Mouse (Mus musculus) small intestine, adult 10 weeks (tissue): ENCODE measurements around the gene Vmn1r14. TPM values are rescaled to one million over a fixed set of nuclear protein-coding genes. Genes with fewer than 3 reads are reported as not detected.

Experiments used
- polyA plus RNA-seq: library from polyadenylated mRNA; stranded (reverse); fragments of 350-450 nt; fragmentation: Illumina TruSeq; extraction: RNeasy Lipid Tissue Mini Kit (QIAGEN cat#74804); gene quantifications from one replicate; pipeline ENCODE4 v1.2.3, GENCODE M21; 2014; ENCODE audit warnings: low replicate concordance

The Vmn1r14 gene
- not detected for polyA plus RNA-seq

DNA sequence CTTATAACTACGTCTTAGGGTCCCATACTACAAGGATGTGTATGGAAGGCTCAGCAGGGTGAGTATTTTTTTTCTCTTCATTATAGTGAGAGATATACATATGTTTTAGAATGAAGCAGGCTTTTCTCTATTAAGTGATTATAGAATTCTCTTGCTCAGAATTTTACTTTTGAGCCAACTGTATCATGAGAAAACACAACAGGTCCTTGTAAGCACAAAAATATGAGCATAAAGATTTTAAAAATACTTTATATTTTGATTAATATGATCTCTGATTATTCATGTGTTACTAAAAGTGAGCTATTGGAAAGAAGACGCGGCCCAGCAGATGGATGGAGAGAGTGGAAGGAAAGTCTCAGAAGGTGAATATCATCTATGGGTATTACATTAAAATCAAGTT, at the start of gene Vmn1r14:
TSS of gene Vmn1r14 (plus strand) at position 301 of the 400 bp plus-strand sequence.

DNA sequence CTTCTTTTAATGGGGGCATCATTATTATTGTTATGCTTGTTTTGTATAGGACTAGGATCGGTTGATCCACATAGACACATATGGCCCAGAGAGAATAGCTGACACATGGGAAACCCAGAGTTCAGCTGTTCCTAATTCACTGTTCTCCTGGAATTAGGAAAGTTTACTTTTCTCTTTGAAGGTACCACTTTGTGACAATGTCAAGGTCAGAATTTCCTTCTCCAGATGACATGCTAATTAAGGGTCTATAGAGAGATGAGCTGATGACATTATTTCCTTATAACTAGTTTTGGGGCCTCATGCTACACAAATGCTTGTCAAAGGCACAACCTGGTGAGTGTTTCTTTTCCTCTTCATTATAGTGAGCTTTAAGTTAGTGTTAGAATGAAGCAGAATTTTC, 28.5 kb upstream of the Vmn1r14 start, which contains the start of gene Vmn1r13:
TSS of gene Vmn1r13 (plus strand) at position 301 of the 400 bp plus-strand sequence.

DNA sequence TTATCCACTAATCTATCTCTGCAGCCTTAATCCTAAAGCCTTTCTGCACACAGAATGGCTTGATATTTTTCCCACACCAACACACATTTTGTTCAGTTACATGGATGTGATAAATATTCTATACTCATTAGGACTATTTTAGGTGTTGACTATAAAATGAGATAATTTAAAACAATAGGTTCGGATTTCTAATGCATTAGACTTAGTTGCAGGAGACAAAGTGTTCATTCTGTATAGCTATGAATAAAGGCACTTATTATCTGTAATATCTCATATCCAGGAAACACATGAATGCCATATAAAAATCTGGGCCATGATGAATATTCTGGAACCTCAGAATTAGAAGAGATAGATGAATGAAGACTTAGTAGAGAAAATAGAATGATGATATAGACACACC, 26.2 kb downstream of the Vmn1r14 start, which contains the start of gene Vmn1r15:
TSS of gene Vmn1r15 (plus strand) at position 301 of the 400 bp plus-strand sequence.

Other genes starting within 250 kb of the Vmn1r14 start
- not detected for gene Vmn1r6, start 234.4 kb upstream of the Vmn1r14 start, polyA plus RNA-seq
- gene Vmn1r7, start 206.4 kb upstream of the Vmn1r14 start, polyA plus RNA-seq, result not detected
- gene Vmn1r8, start 199.4 kb upstream of the Vmn1r14 start, polyA plus RNA-seq, result not detected
- gene Vmn1r9, start 164.9 kb upstream of the Vmn1r14 start, polyA plus RNA-seq, result not detected
- gene Vmn1r10, start 122.2 kb upstream of the Vmn1r14 start, polyA plus RNA-seq, result not detected
- not detected for gene Vmn1r11, start 98.2 kb upstream of the Vmn1r14 start, polyA plus RNA-seq
- gene Vmn1r12, start 74.8 kb upstream of the Vmn1r14 start, polyA plus RNA-seq, result not detected
- not detected for gene Vmn1r13, start 28.4 kb upstream of the Vmn1r14 start, polyA plus RNA-seq
- not detected for gene Vmn1r15, start 26.3 kb downstream of the Vmn1r14 start, polyA plus RNA-seq
- not detected for gene Vmn1r16, start 97.8 kb downstream of the Vmn1r14 start, polyA plus RNA-seq
- gene Vmn1r17, start 132.0 kb downstream of the Vmn1r14 start, polyA plus RNA-seq, result not detected
- gene Vmn1r18, start 164.1 kb downstream of the Vmn1r14 start, polyA plus RNA-seq, result not detected
- not detected for gene Vmn1r19, start 172.1 kb downstream of the Vmn1r14 start, polyA plus RNA-seq
- not detected for gene Vmn1r20, start 197.2 kb downstream of the Vmn1r14 start, polyA plus RNA-seq